13 mouse cellular contexts compared by ENCODE assay signal in the genomic region with DNA sequence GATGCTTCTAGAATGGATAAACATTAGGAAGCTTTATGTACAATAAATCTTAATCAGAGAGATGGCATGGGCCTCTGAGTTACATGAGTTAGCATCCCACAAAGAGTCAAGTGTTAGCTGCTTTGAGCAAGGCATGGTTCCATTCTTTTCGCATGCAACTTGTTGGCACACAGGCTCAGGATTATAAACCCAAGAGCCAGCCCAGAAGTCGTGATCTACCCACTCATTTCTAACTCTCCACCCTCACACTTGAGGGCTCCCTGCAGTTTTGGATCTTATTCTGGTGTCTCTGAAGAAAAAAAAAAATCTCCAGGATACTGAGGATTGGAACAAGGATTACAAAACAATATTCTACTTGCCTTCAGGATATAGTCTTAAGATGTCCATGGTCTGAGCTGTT. TPM values are rescaled to one million over a fixed set of nuclear protein-coding genes. Genes with fewer than 3 reads are reported as not detected.
"Had no signal": no experiment of that assay in that cellular context is flagged by ENCODE, and none has a peak within 500 bp of the region (broad histone marks: within the 10 kb centered on the region; RNA-seq: fewer than 3 reads in every experiment).

No protein-coding gene starts in this region.

- DNase-seq: kidney, postnatal 10 days; kidney, postnatal 4 days; lung, embryonic 14.5 days; lung, postnatal 10 days; lung, postnatal 4 days; midbrain, embryonic 14.5 days; retina, postnatal 1 day; thymus, postnatal 4 days had no signal

- ATAC-seq: inflammation-experienced regulatory T-cells, adult 6 months; intestine, postnatal 0 days; liver, embryonic 12.5 days had no signal

RNA-seq across cellular contexts. Expression of gene Gda, which starts 4.5 kb away (rescaled TPM):
- polyA plus RNA-seq: limb, embryonic 11.5 days; midbrain, embryonic 10.5 days had no signal
